Mouse (Mus musculus) left cerebral cortex, adult 11 months (tissue): ENCODE measurements at regions not wholly inside any gene's neighbourhood (a gene's known extent, or its start where the extent isn't known, plus 50 kb on each side); places are given as distances from the start of the nearest gene placed in this dataset.

Experiments used
- DNase-seq: peaks from one replicate; pipeline ENCODE4 v3.0.0; 2022; ENCODE audit warnings: low spot score

GRCm38 (mm10) chr10:122386748-122387147, 61.6 kb upstream of the Avpr1a start:
- no peak for DNase-seq

- DNase-seq = no peak
These were observed 68.5 kb upstream of the Avpr1a start for GRCm38 (mm10) chr10:122379661-122380344.

GRCm38 (mm10) chr10:122343291-122343690, 105.0 kb upstream of the Avpr1a start:
- no peak for DNase-seq

GRCm38 (mm10) chr10:122342356-122342755, 105.9 kb upstream of the Avpr1a start:
- DNase-seq = no peak

GRCm38 (mm10) chr10:122326851-122327250, 121.4 kb upstream of the Avpr1a start:
- no peak for DNase-seq

DNA sequence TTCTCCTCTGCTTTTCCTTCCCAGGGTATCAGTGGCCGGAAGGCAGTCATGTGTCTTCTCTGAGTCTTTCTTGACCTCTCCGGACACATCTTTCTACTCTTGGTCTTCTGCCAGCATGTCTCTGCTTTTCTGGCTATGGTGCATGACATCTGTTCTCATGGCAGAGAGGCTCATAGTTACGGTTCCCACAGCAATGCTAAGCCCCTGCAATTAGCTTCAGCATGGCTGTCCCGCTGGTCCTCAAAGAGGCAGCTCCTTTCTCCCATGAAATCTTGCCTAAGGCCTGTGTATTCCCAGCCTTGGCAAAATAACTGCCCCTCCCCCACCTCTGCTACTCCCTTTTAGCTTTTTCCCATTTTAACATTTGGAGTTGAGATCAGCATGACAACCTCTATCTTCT, 129.4 kb upstream of the Avpr1a start:
- DNase-seq = no peak

GRCm38 (mm10) chr10:122310646-122311193, 137.6 kb upstream of the Avpr1a start:
- no peak for DNase-seq

GRCm38 (mm10) chr10:122308691-122309090, 139.6 kb upstream of the Avpr1a start:
- DNase-seq = no peak

GRCm38 (mm10) chr10:122302259-122302658, 146.0 kb upstream of the Avpr1a start:
- DNase-seq = no peak

GRCm38 (mm10) chr10:122295921-122296425, 152.3 kb upstream of the Avpr1a start:
- no peak for DNase-seq

DNA sequence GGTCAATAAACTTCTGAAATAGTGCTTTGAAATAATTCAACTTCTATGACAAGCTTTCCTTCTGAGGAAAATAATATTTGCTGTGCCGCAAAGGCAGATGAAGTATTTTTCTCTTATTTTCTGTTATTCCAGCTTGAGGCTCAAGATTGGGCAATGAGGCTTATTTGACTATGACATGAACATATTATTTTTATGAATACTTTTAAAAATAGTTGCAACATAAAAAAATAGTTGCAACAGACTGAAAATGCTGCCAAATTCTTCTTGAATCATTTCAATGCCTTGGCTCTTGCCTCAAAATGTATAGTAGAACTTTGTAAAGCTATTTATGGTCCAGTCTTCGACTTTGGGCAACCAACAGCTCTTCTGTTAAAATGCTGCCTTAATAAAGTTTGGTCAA, 156.7 kb upstream of the Avpr1a start:
- no peak for DNase-seq

DNA sequence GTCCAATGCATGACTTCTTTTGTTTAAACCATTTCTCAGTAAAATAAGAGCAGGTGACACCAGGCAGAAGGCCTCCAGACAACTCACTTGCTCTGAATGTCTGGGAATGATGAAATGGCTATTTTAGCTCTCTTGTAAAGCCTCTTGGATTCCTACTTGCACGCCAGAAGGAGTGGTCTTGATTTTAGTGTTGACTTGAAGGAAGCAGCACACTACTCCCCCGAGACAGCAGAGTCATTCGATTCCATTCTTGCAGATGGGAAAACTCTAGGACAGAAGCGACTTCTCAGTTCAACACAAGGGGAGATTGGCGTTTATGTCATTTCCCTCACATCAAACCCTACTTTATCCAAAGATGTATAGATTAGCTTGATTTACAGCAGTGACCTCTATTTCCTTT, 157.2 kb upstream of the Avpr1a start:
- DNase-seq = no peak

GRCm38 (mm10) chr10:122274885-122275284, 173.4 kb upstream of the Avpr1a start:
- no peak for DNase-seq

DNA sequence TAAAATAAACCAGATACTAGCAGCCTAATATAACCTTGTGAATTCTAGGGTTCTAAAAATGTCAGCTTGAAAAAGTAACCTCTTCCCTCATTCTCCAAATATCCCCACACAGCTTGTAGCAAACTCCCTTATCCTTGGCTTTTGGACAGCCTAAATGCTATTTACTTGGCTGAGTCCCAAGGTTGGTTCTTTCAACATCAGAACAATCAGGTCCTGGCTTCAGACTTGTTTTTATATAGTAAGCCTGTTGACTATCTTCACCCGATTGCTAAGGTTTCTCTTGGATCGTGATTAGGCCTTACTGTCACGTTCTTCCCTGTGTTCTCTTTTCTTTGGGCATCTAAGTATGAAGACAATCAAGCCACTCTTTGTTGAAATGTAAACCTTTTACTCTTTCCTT, 174.1 kb upstream of the Avpr1a start:
- DNase-seq = no peak

DNA sequence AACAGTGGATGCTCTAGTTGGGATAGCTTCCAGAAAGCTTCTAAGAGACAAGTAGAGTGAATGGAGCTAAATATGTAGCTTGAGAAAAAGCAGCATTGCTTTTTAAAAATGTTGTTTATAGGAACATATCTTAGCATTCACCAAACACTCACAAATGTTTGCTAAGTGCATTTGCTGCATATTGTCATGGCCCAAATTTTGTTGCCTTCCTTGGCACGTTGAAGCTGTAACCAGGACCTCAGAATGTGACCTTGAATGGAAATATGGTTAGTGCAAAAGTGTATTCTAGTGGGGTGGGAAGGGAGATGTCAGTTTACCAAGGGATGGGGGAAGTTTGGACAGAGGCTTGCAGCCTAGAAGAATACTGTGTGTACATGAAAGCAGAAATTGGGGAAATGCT, 166.9 kb upstream of the Rxylt1 start:
- DNase-seq = no peak

- DNase-seq = no peak
These were observed 162.2 kb upstream of the Rxylt1 start for GRCm38 (mm10) chr10:122259354-122259753.

GRCm38 (mm10) chr10:122258711-122259110, 161.5 kb upstream of the Rxylt1 start:
- DNase-seq = no peak

DNA sequence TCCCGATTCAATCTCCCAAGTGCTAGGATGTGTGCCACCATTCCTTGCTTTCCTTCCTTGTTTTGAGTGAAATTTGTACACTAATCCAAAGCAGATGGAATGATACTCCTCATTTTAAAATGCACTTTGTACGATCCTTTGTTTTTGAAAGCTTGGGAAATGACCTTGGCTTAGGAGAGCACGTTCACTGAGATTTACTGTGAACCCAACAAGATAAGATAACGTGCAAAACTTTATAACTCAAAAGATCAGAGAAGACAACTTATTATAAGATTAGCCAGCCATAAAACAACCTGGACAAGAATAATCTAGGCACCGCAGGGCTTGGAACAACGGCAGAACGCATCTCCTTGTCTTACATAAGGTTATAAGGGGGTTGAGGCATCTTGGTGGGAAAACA, 134.6 kb upstream of the Rxylt1 start:
- DNase-seq = no peak

DNA sequence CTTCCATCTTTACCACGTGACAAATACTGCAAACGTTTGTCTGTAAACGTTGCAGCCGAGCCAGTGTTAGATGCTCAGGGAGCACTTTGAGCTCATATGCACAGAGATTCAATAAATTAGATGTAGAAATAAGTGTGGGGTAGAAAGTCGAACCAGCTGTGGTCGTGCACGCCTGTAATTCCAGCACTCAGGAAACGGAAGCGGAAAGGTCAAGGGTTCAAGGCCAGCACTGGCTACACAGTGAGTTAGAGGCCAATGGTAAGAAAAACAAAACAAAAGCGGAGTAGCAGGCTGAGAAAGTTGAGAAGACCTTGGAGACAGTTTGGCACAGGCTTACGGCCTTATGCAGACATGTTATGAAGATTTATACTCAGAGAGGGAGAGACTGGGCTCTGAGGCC, 133.6 kb upstream of the Rxylt1 start:
- DNase-seq = no peak

DNA sequence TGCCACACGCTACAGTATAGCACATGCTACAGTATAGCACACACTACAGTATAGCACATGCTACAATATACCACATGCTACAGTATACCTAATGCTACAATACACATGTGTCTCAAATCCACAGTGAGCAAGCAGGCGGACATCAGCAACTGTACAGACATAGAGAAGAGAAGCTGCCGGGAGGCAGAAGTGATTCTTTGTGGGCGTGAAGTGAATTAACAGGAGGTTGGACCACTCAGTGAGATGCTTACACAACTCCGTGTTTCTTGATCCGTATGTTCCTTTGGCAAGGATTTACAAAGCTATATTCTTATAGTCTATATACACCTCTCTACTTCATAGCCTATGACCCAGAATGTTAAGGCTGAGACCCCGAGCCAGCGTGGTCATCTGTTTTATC, 128.5 kb upstream of the Rxylt1 start:
- DNase-seq = no peak

DNA sequence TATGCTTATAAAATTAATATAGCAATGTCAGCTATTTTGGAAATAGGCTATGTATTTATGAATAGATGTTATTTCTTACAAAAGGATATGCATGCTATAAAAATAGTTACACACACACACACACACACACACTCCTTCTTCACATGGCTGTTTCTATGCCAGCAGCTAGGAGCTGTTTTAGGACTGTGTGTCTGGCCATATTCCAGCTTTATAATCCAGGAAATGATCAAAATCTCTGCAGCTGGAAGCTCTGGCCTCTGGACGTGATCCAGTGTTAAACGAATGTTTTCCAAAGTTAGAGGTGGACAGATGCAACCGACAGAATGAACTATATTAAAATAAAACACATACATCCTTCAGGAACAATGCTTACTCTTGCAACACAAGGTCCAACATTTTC, 125.9 kb upstream of the Rxylt1 start:
- DNase-seq = no peak

- DNase-seq = no peak
These were observed 120.4 kb upstream of the Rxylt1 start for GRCm38 (mm10) chr10:122217594-122217993.

DNA sequence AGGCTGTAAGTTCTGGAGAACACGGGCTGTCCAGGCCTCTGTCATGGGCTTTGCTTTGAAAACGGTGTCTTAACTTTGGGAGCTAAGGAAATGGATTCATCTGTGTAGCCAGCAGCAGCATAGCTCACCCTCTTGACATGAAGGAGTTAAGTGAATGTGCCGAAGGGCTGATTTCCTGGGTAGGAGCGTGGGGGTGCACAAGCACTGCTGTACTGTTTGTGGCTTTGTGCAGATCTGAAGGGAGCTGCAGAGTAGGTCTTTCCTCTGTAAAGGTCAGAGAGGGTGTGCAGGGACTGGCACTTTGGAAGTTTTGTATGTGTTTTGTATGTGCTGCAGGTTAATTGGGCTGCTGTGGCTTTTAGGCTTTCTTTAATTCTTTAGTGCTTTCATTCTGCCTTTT, 102.6 kb upstream of the Rxylt1 start:
- no peak for DNase-seq

GRCm38 (mm10) chr10:122197703-122198102, 100.5 kb upstream of the Rxylt1 start:
- no peak for DNase-seq
